Mouse (Mus musculus) lung, postnatal 0 days (tissue): ENCODE data around the gene Rasgef1a. TPM values are rescaled to one million over a fixed set of nuclear protein-coding genes. Genes with fewer than 3 reads are reported as not detected.

Source experiments
- ATAC-seq: fragments of 200-750 bp; cut with Nextera tagmentation; 2 replicates; pipeline ENCODE4 v1.8.0; 2017; ENCODE audit warnings: moderate library complexity
- DNase-seq: peaks from one replicate; pipeline ENCODE4 v3.0.0-alpha.2; 2016; ENCODE audit warnings: low spot score
- H3K27ac ChIP-seq: fragments of 300-500 bp; sonication (generic); 2 replicates; pipeline ENCODE4 v1.5.1; 2014; ENCODE audit warnings: antibody characterized with exemption, mild to moderate bottlenecking, low read length, mixed read lengths
- H3K27me3 ChIP-seq: fragments of 300-500 bp; sonication (generic); replicated peaks from 2 replicates; pipeline ENCODE4 v1.6.1; 2014; ENCODE audit warnings: low read length, mixed read lengths; ENCODE audit not compliant: insufficient read depth
- H3K36me3 ChIP-seq: fragments of 300-500 bp; sonication (generic); 2 replicates; pipeline ENCODE4 v1.6.1; 2014; ENCODE audit warnings: low read length, mixed read lengths; ENCODE audit not compliant: insufficient read depth
- H3K4me1 ChIP-seq: fragments of 300-500 bp; sonication (generic); 2 replicates; pipeline ENCODE4 v1.6.1; 2014; ENCODE audit warnings: antibody characterized with exemption, low read depth, low read length, mixed read lengths; ENCODE audit not compliant: insufficient read depth
- H3K4me2 ChIP-seq: fragments of 300-500 bp; sonication (generic); replicated peaks from 2 replicates; pipeline ENCODE4 v1.6.1; 2014; ENCODE audit warnings: low read depth, mild to moderate bottlenecking, low read length, moderate library complexity, mixed read lengths
- H3K4me3 ChIP-seq: fragments of 300-500 bp; sonication (generic); 2 replicates; pipeline ENCODE4 v1.5.1; 2014; ENCODE audit warnings: low read depth, low read length
- H3K9ac ChIP-seq: fragments of 300-500 bp; sonication (generic); replicated peaks from 2 replicates; pipeline ENCODE4 v1.6.1; 2014; ENCODE audit warnings: low read depth, mild to moderate bottlenecking
- H3K9me3 ChIP-seq: fragments of 300-500 bp; sonication (generic); 2 replicates; pipeline ENCODE4 v1.6.1; 2016; ENCODE audit warnings: low read length, mixed read lengths
- CTCF ChIP-seq: IDR thresholded peaks from 2 replicates; pipeline ENCODE4 v1.5.1; 2016; ENCODE audit warnings: antibody characterized with exemption, mild to moderate bottlenecking
- EP300 ChIP-seq: IDR thresholded peaks from 2 replicates; pipeline ENCODE4 v1.6.1; 2016; ENCODE audit warnings: antibody characterized with exemption, mild to moderate bottlenecking, control low read depth
- WGBS: fragments of 180-500 bp; shearing (Covaris S2); extraction: QIAGEN DNeasy Blood & Tissue Kit; methylation state at CpG from one replicate; pipeline ENCODE4 v1.1.7; 2014; 5-methylcytosine and 5-hydroxymethylcytosine counted together
- microRNA-seq: library from miRNA; unstranded; fragments of <30 nt; microRNA quantifications from one replicate; pipeline ENCODE4, GENCODE M21; 2016
- polyA plus RNA-seq: library from polyadenylated mRNA; unstranded; fragments of >200 nt; fragmentation: Nextera tagmentation; extraction: Ambion mirVana; gene quantifications from 2 replicates; pipeline ENCODE4 v1.2.1, GENCODE M21; 2015

The Rasgef1a gene
- polyA plus RNA-seq, 1 experiment from 2014 or later: 26.3 TPM

DNA sequence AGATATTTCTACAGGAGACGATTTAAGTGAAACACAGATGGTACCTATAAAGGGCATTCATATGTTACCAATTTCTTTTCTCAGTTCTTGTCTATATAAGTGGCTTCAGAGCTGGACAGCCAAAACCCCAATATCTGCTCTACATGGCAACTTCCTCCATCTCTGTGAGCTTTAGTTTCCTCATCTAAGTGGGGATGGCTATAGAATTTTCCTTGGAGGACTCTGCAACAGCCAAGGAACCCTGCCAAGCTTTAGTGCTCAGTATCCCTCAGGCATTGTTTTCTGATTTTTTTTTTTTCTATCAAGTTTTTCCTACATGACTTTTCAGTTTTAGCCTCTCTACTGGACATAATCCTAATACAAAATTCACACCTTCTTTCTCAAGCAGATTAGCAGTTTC is 123.2 kb downstream of the Rasgef1a start:
- WGBS: 82% methylated on average over 1 of the region's 1 CpGs
- ATAC-seq (no peak), DNase-seq (no peak)
- Histone ChIP-seq H3K27me3 (no peaks in the 10 kb centered on the region), H3K27ac (no peak overlapping the region), H3K36me3 (no peaks in the 10 kb centered on the region), H3K4me2 (no peak overlapping the region), H3K9me3 (no peaks in the 10 kb centered on the region), H3K9ac (no peak overlapping the region), H3K4me3 (no peak overlapping the region), H3K4me1 (no peaks in the 10 kb centered on the region; the same call in 1 of the 2 replicates)
- no peak for TF ChIP-seq EP300
- no peak for TF ChIP-seq CTCF

DNA sequence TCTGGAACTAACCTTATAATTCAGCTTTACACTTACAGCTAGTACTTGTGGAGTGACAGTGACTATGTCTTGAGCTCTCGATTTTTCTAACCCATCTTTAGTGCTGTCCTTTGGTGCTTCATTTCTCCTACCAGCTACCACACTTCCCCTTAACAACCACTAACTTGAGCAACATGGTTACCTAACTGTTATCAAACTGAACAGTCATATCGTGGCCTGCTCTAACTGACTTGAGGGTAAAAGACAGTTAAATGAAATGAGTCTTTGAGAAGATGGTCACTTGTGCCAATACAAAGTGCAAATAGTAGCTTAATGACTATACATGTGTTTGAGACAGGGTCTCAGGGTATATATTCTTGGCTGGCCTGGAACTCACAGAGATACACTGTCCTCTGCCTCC is 125.9 kb downstream of the Rasgef1a start:
- H3K27ac ChIP-seq: no peak overlapping the region
- no peak overlapping the region for H3K9ac ChIP-seq
- DNase-seq: peak; percentile 37
- no peaks in the 10 kb centered on the region for H3K36me3 ChIP-seq
- no peaks in the 10 kb centered on the region; the same call in 1 of the 2 replicates for H3K4me1 ChIP-seq
- no peak overlapping the region for H3K4me3 ChIP-seq
- no peaks in the 10 kb centered on the region for H3K9me3 ChIP-seq
- ATAC-seq: no peak
- TF ChIP-seq CTCF: no peak
- TF ChIP-seq EP300: no peak
- whole genome bisulfite sequencing: 68% methylated on average over 2 of the region's 2 CpGs
- H3K27me3 ChIP-seq: no peaks in the 10 kb centered on the region
- H3K4me2 ChIP-seq: no peak overlapping the region; the same call in 1 of the 2 replicates

DNA sequence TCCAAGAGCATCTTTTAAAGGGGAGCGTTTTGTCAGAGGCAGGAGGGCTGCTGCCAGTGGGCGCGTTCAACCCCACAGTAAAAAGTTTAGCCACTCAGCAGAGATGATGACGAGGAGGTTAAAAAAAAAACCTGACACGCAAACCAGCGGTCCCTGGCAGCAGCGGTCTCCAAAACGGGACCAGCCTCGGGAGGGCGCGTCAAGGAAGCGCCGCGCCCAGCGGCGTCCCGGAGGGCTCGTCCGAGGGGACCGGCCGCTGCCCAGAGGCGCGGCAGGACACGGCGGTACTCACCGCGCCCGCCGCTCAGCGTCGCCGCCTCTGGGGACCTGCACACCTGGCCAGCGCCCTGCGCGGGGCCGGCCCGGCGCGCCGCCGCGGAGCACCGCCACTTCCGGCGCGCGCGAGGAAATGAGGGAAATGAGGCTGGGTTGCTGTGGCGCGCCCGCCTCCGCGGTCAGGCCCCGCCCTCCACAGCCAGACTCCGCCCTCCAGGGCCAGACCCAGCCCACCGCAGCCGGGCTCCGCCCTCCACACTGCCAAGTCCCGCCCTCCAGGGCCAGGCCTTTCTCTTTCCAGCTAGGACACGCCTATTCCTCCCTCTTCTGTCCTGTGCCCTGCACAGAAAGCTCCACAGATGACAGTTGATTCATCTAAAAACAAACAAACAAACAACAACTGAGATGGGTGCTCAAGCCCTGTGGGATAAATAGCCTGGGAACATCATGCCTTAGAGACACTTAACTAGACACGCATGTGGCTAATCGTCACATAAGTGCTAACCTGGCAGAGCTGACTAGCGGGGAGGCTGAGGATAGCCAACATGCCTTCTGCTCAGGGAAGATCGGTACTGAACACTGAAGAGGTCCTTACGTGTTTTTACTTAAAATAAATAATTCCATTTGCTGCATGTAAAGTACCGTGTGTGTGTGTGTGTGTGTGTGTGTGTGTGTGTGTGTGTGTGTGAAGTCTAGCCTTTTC is 127.8 kb downstream of the Rasgef1a start, which contains the start of gene Csgalnact2:
TSS of gene Csgalnact2 (minus strand) at position 410 of the 979 bp plus-strand sequence.
- Histone ChIP-seq H3K4me1 (no peaks in the 10 kb centered on the region; the same call in 1 of the 2 replicates), H3K9me3 (no peaks in the 10 kb centered on the region), H3K9ac (peak within 1 kb of the TSS; percentile 64), H3K36me3 (no peaks in the 10 kb centered on the region), H3K27me3 (no peaks in the 10 kb centered on the region), H3K27ac (peak within 1 kb of the TSS; percentile 90), H3K4me2 (peak within 1 kb of the TSS; percentile 63), H3K4me3 (peak within 1 kb of the TSS; percentile 78)
- DNase-seq: peak; percentile 96
- TF ChIP-seq CTCF (peak; percentile 28), EP300 (no peak)
- WGBS: 9% methylated on average over 44 of the region's 66 CpGs
- peak; percentile 100 for ATAC-seq

DNA sequence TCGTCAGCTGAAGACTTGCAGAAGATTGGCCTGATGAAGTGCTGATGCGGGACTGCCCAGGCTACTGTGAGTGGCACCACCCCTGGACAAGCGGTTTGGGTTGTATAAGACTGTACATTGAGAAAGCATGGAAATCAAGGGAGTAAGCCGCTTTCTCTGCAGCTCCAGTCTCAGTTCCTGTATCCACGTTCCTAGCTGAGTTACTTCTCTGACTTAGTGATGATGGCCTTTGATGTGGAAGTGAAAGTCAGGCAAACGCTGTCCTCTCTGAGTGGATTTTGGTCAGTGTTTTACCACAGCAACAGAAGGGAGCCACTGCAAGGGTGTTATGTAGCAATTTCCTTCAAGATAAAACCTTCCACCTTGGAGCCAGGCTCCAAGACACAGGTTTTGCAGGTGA is 129.7 kb downstream of the Rasgef1a start:
- TF ChIP-seq CTCF (no peak), EP300 (no peak)
- H3K4me2 ChIP-seq: no peak overlapping the region
- 70% methylated on average over 6 of the region's 6 CpGs for WGBS
- no peaks in the 10 kb centered on the region for H3K27me3 ChIP-seq
- no peak overlapping the region for H3K4me3 ChIP-seq
- no peaks in the 10 kb centered on the region; the same call in 1 of the 2 replicates for H3K4me1 ChIP-seq
- no peaks in the 10 kb centered on the region for H3K9me3 ChIP-seq
- H3K9ac ChIP-seq: no peak overlapping the region
- ATAC-seq (no peak), DNase-seq (no peak)
- no peak overlapping the region for H3K27ac ChIP-seq
- H3K36me3 ChIP-seq: no peaks in the 10 kb centered on the region

Small RNA genes lying within 50 kb of the gene (microRNA-seq; reads per million reads assigned to microRNA genes)
- gene Mir7044: 1.7 reads per million

Other genes starting within 250 kb of the Rasgef1a start
- 80.9 and 81.9 TPM in 2 replicates for gene Zfp637, start 170.3 kb upstream of the Rasgef1a start, polyA plus RNA-seq
- gene Zfp239, start 149.3 kb upstream of the Rasgef1a start, polyA plus RNA-seq: 0.97 and 1.3 TPM in 2 replicates
- 393 and 433 TPM in 2 replicates for gene Hnrnpf, start 111.1 kb upstream of the Rasgef1a start, polyA plus RNA-seq
- gene Fxyd4, start 73.7 kb upstream of the Rasgef1a start, polyA plus RNA-seq: 12.4 and 19.8 TPM in 2 replicates
- gene Csgalnact2, start 127.7 kb downstream of the Rasgef1a start, polyA plus RNA-seq: 35.2 and 36.6 TPM in 2 replicates
- 0.98 and 1.3 TPM in 2 replicates for gene Ret, start 186.3 kb downstream of the Rasgef1a start, polyA plus RNA-seq